Mouse (Mus musculus) ES-Bruce4 (cell line): Measurements from ENCODE around the gene Rfc5. TPM values are rescaled to one million over a fixed set of nuclear protein-coding genes. Genes with fewer than 3 reads are reported as not detected.
"Not testable (repeated sequence)": the region's sequence is repeated elsewhere in the genome, so short reads cannot be mapped to it uniquely, and the experiment has no call there.

Experiments used
- H3K27ac ChIP-seq: 2 replicates; pipeline ENCODE4 v1.5.1; 2012; ENCODE audit warnings: low read length, inconsistent platforms; ENCODE audit not compliant: insufficient read depth
- H3K27me3 ChIP-seq: 2 replicates; pipeline ENCODE4 v1.6.1; 2012; ENCODE audit warnings: mild to moderate bottlenecking, low read length, inconsistent platforms; ENCODE audit not compliant: control insufficient read depth, poor library complexity, insufficient read depth, severe bottlenecking
- H3K36me3 ChIP-seq: 2 replicates; pipeline ENCODE4 v1.6.1; 2012; ENCODE audit warnings: inconsistent platforms, mild to moderate bottlenecking, low read length, moderate library complexity; ENCODE audit not compliant: control insufficient read depth, poor library complexity, insufficient read depth, severe bottlenecking
- H3K4me1 ChIP-seq: one replicate; pipeline ENCODE4 v1.8.1; 2011; ENCODE audit warnings: low read length; ENCODE audit not compliant: control insufficient read depth, insufficient read depth
- H3K4me3 ChIP-seq: 2 replicates; pipeline ENCODE4 v1.5.1; 2011; ENCODE audit warnings: low read depth, mild to moderate bottlenecking, low read length
- H3K9ac ChIP-seq: 2 replicates; pipeline ENCODE4 v1.6.1; 2012; ENCODE audit warnings: low read depth, mild to moderate bottlenecking, inconsistent platforms; ENCODE audit not compliant: poor library complexity, severe bottlenecking
- H3K9me3 ChIP-seq: replicated peaks from 2 replicates; pipeline ENCODE4 v1.6.1; 2012; ENCODE audit warnings: mild to moderate bottlenecking, low read length, inconsistent platforms; ENCODE audit not compliant: control insufficient read depth, poor library complexity, insufficient read depth, severe bottlenecking
- CTCF ChIP-seq: IDR thresholded peaks from one replicate; pipeline ENCODE4 v1.8.1; 2011; ENCODE audit warnings: low read depth, low read length
- EP300 ChIP-seq: IDR thresholded peaks from 2 replicates; pipeline ENCODE4 v1.6.1; 2011; ENCODE audit warnings: low read depth, low read length; ENCODE audit not compliant: insufficient read depth
- POLR2A ChIP-seq: IDR thresholded peaks from one replicate; pipeline ENCODE4 v1.8.1; 2011; ENCODE audit warnings: low read length; ENCODE audit not compliant: insufficient read depth
- polyA plus RNA-seq: library from polyadenylated mRNA; stranded (reverse); fragments of >200 nt; gene quantifications from 2 replicates; pipeline ENCODE4 v1.2.4, GENCODE M21; 2011; ENCODE audit warnings: low read depth; ENCODE audit not compliant: missing spikeins, insufficient read depth, insufficient read length

Gene Rfc5
- polyA plus RNA-seq, 1 experiment = 158 TPM

- Histone ChIP-seq H3K27me3 (no peaks in the 10 kb centered on the region), H3K9me3 (peaks cover 16% of the 10 kb centered on the region), H3K27ac (no peak overlapping the region), H3K4me1 (peaks cover 5% of the 10 kb centered on the region), H3K4me3 (no peak overlapping the region), H3K36me3 (no peaks in the 10 kb centered on the region), H3K9ac (no peak overlapping the region)
- no peak for TF ChIP-seq POLR2A
- TF ChIP-seq EP300 = no peak
- no peak for TF ChIP-seq CTCF
Measured at GRCm38 (mm10) chr5:117348279-117348678, 40.6 kb downstream of the Rfc5 start.

GRCm38 (mm10) chr5:117347838-117348237 is 41.0 kb downstream of the Rfc5 start:
- H3K9ac ChIP-seq = no peak overlapping the region
- H3K36me3 ChIP-seq = no peaks in the 10 kb centered on the region
- H3K4me3 ChIP-seq = no peak overlapping the region
- TF ChIP-seq POLR2A (no peak), CTCF (no peak), EP300 (no peak)
- peaks cover 16% of the 10 kb centered on the region for H3K9me3 ChIP-seq
- no peaks in the 10 kb centered on the region for H3K27me3 ChIP-seq
- no peak overlapping the region for H3K27ac ChIP-seq
- H3K4me1 ChIP-seq = peaks cover 2% of the 10 kb centered on the region

GRCm38 (mm10) chr5:117347011-117347410 is 41.8 kb downstream of the Rfc5 start:
- H3K9me3 ChIP-seq = peaks cover 16% of the 10 kb centered on the region
- TF ChIP-seq CTCF (no peak), POLR2A (no peak), EP300 (no peak)
- no peaks in the 10 kb centered on the region for H3K36me3 ChIP-seq
- H3K4me3 ChIP-seq = no peak overlapping the region
- peaks cover 2% of the 10 kb centered on the region for H3K4me1 ChIP-seq
- no peak overlapping the region for H3K9ac ChIP-seq
- no peaks in the 10 kb centered on the region for H3K27me3 ChIP-seq
- H3K27ac ChIP-seq = no peak overlapping the region

- peak overlapping the region; percentile 57 for H3K27ac ChIP-seq
- no peaks in the 10 kb centered on the region for H3K27me3 ChIP-seq
- H3K4me3 ChIP-seq = no peak overlapping the region
- no peak overlapping the region for H3K9ac ChIP-seq
- TF ChIP-seq CTCF (no peak), EP300 (no peak), POLR2A (no peak)
- peaks cover 16% of the 10 kb centered on the region for H3K9me3 ChIP-seq
- peaks cover 2% of the 10 kb centered on the region for H3K4me1 ChIP-seq
- H3K36me3 ChIP-seq = no peaks in the 10 kb centered on the region
Measured at GRCm38 (mm10) chr5:117346281-117346680, 42.6 kb downstream of the Rfc5 start.

GRCm38 (mm10) chr5:117345432-117345976 is 43.3 kb downstream of the Rfc5 start:
- H3K9me3 ChIP-seq = peaks cover 16% of the 10 kb centered on the region
- TF ChIP-seq POLR2A (no peak), EP300 (no peak), CTCF (no peak)
- H3K27ac ChIP-seq = no peak overlapping the region
- no peak overlapping the region for H3K9ac ChIP-seq
- H3K4me1 ChIP-seq = peaks cover 2% of the 10 kb centered on the region
- no peaks in the 10 kb centered on the region for H3K36me3 ChIP-seq
- H3K27me3 ChIP-seq = no peaks in the 10 kb centered on the region
- H3K4me3 ChIP-seq = no peak overlapping the region

GRCm38 (mm10) chr5:117344496-117344895 is 44.4 kb downstream of the Rfc5 start:
- not testable (repeated sequence) for H3K9ac ChIP-seq, H3K27me3 ChIP-seq, H3K4me1 ChIP-seq, H3K27ac ChIP-seq, H3K4me3 ChIP-seq, H3K36me3 ChIP-seq
- peaks cover 14% of the 10 kb centered on the region for H3K9me3 ChIP-seq

- TF ChIP-seq POLR2A (no peak), CTCF (no peak), EP300 (no peak)
- Histone ChIP-seq H3K27me3 (no peaks in the 10 kb centered on the region), H3K4me1 (no peaks in the 10 kb centered on the region)
Measured at GRCm38 (mm10) chr5:117341896-117342295, 47.0 kb downstream of the Rfc5 start.

More at GRCm38 (mm10) chr5:117341896-117342295, 47.0 kb downstream of the Rfc5 start:
- no peak overlapping the region for H3K9ac ChIP-seq
- H3K9me3 ChIP-seq = no peaks in the 10 kb centered on the region
- H3K27ac ChIP-seq = no peak overlapping the region
- H3K36me3 ChIP-seq = no peaks in the 10 kb centered on the region
- no peak overlapping the region for H3K4me3 ChIP-seq
